Mouse (Mus musculus): Measurements from ENCODE around the gene Pygo2. TPM values are rescaled to one million over a fixed set of nuclear protein-coding genes. Genes with fewer than 3 reads are reported as not detected.
A peak's percentile ranks its signal among the peaks of the same experiment; 100 is the strongest.

The Pygo2 gene
- polyA plus RNA-seq, 1 experiment from 2014 or later = 33.3 TPM

GRCm38 (mm10) chr3:89458372-89458964 lies 28.5 kb downstream of the Pygo2 start:
- H3K27ac ChIP-seq (ENCODE audit: low read length) = peak overlapping the region; percentile 64
- ATAC-seq (ENCODE audit: low read depth) = peak; percentile 72
- peak overlapping the region; percentile 71 for H3K9ac ChIP-seq (ENCODE audit: low read length)
- H3K4me1 ChIP-seq (replicated peaks; ENCODE audit: control insufficient read depth, insufficient read depth, low read length) = peaks cover 11% of the 10 kb centered on the region
- 25% methylated on average over 13 of the region's 13 CpGs for WGBS
- H3K4me3 ChIP-seq (ENCODE audit: low read length) = peak overlapping the region; percentile 61
- no peaks in the 10 kb centered on the region for H3K36me3 ChIP-seq (ENCODE audit: control insufficient read depth, insufficient read depth, low read length)
- H3K4me2 ChIP-seq (ENCODE audit: low read depth, low read length) = peak overlapping the region; percentile 77
- no peaks in the 10 kb centered on the region for H3K27me3 ChIP-seq (ENCODE audit: control insufficient read depth, insufficient read depth, low read depth, low read length)
- no peaks in the 10 kb centered on the region for H3K9me3 ChIP-seq (ENCODE audit: control insufficient read depth, low read length)

- no peaks in the 10 kb centered on the region for H3K9me3 ChIP-seq (ENCODE audit: control insufficient read depth, low read length)
- no peaks in the 10 kb centered on the region for H3K27me3 ChIP-seq (ENCODE audit: control insufficient read depth, insufficient read depth, low read depth, low read length)
- WGBS = 1% methylated on average over 33 of the region's 36 CpGs
- H3K9ac ChIP-seq (ENCODE audit: low read length) = peak overlapping the region; percentile 71
- peak; percentile 91 for ATAC-seq (ENCODE audit: low read depth)
- peak overlapping the region; percentile 61 for H3K4me3 ChIP-seq (ENCODE audit: low read length)
- H3K4me1 ChIP-seq (replicated peaks; ENCODE audit: control insufficient read depth, insufficient read depth, low read length) = peaks cover 11% of the 10 kb centered on the region
- peak overlapping the region; percentile 79 for H3K27ac ChIP-seq (ENCODE audit: low read length)
- no peaks in the 10 kb centered on the region for H3K36me3 ChIP-seq (ENCODE audit: control insufficient read depth, insufficient read depth, low read length)
- peak overlapping the region; percentile 77 for H3K4me2 ChIP-seq (ENCODE audit: low read depth, low read length)
Observed at GRCm38 (mm10) chr3:89458965-89459807, 29.2 kb downstream of the Pygo2 start.

GRCm38 (mm10) chr3:89468268-89468667 lies 38.3 kb downstream of the Pygo2 start:
- ATAC-seq (ENCODE audit: low read depth) = no peak
- 59% methylated on average over 4 of the region's 4 CpGs for WGBS
- H3K9me3 ChIP-seq (ENCODE audit: control insufficient read depth, low read length) = no peaks in the 10 kb centered on the region

GRCm38 (mm10) chr3:89472280-89472679 lies 42.3 kb downstream of the Pygo2 start:
- H3K4me1 ChIP-seq (replicated peaks; ENCODE audit: control insufficient read depth, insufficient read depth, low read length) = peaks cover 2% of the 10 kb centered on the region; the same call in 1 of the 2 replicates
- H3K9ac ChIP-seq (ENCODE audit: low read length) = no peak overlapping the region
- H3K27ac ChIP-seq (ENCODE audit: low read length) = no peak overlapping the region
- WGBS = 73% methylated on average over 7 of the region's 7 CpGs
- H3K4me2 ChIP-seq (ENCODE audit: low read depth, low read length) = no peak overlapping the region
- no peak for ATAC-seq (ENCODE audit: low read depth)
- no peaks in the 10 kb centered on the region for H3K27me3 ChIP-seq (ENCODE audit: control insufficient read depth, insufficient read depth, low read depth, low read length)
- no peak overlapping the region for H3K4me3 ChIP-seq (ENCODE audit: low read length)
- 0 out of 2 replicates have a peak, but pooled peaks cover 2% of the 10 kb centered on the region for H3K36me3 ChIP-seq (ENCODE audit: control insufficient read depth, insufficient read depth, low read length)
- no peaks in the 10 kb centered on the region for H3K9me3 ChIP-seq (ENCODE audit: control insufficient read depth, low read length)

More at GRCm38 (mm10) chr3:89468268-89468667, 38.3 kb downstream of the Pygo2 start:
- no peak overlapping the region for H3K9ac ChIP-seq (ENCODE audit: low read length)
- H3K36me3 ChIP-seq (ENCODE audit: control insufficient read depth, insufficient read depth, low read length) = 0 out of 2 replicates have a peak, but pooled peaks cover 2% of the 10 kb centered on the region
- H3K4me3 ChIP-seq (ENCODE audit: low read length) = no peak overlapping the region
- no peak overlapping the region for H3K4me2 ChIP-seq (ENCODE audit: low read depth, low read length)
- no peaks in the 10 kb centered on the region for H3K27me3 ChIP-seq (ENCODE audit: control insufficient read depth, insufficient read depth, low read depth, low read length)
- peaks cover 2% of the 10 kb centered on the region; the same call in 1 of the 2 replicates for H3K4me1 ChIP-seq (replicated peaks; ENCODE audit: control insufficient read depth, insufficient read depth, low read length)
- no peak overlapping the region for H3K27ac ChIP-seq (ENCODE audit: low read length)

GRCm38 (mm10) chr3:89473838-89474237 lies 43.8 kb downstream of the Pygo2 start:
- H3K9me3 ChIP-seq (ENCODE audit: control insufficient read depth, low read length) = no peaks in the 10 kb centered on the region
- H3K4me3 ChIP-seq (ENCODE audit: low read length) = no peak overlapping the region
- no peaks in the 10 kb centered on the region for H3K27me3 ChIP-seq (ENCODE audit: control insufficient read depth, insufficient read depth, low read depth, low read length)
- H3K4me2 ChIP-seq (ENCODE audit: low read depth, low read length) = no peak overlapping the region
- no peak overlapping the region for H3K9ac ChIP-seq (ENCODE audit: low read length)
- no peak for ATAC-seq (ENCODE audit: low read depth)
- H3K36me3 ChIP-seq (ENCODE audit: control insufficient read depth, insufficient read depth, low read length) = no peaks in the 10 kb centered on the region
- H3K4me1 ChIP-seq (replicated peaks; ENCODE audit: control insufficient read depth, insufficient read depth, low read length) = peaks cover 2% of the 10 kb centered on the region; the same call in 1 of the 2 replicates
- no peak overlapping the region for H3K27ac ChIP-seq (ENCODE audit: low read length)
- WGBS = 64% methylated on average over 6 of the region's 6 CpGs

- H3K4me2 ChIP-seq (ENCODE audit: low read depth, low read length) = no peak overlapping the region
- no peaks in the 10 kb centered on the region for H3K27me3 ChIP-seq (ENCODE audit: control insufficient read depth, insufficient read depth, low read depth, low read length)
- no peaks in the 10 kb centered on the region for H3K4me1 ChIP-seq (replicated peaks; ENCODE audit: control insufficient read depth, insufficient read depth, low read length)
- no peak overlapping the region for H3K27ac ChIP-seq (ENCODE audit: low read length)
- no peak overlapping the region for H3K9ac ChIP-seq (ENCODE audit: low read length)
- 66% methylated on average over 6 of the region's 6 CpGs for WGBS
- no peak for ATAC-seq (ENCODE audit: low read depth)
- no peak overlapping the region for H3K4me3 ChIP-seq (ENCODE audit: low read length)
- H3K36me3 ChIP-seq (ENCODE audit: control insufficient read depth, insufficient read depth, low read length) = no peaks in the 10 kb centered on the region
- H3K9me3 ChIP-seq (ENCODE audit: control insufficient read depth, low read length) = no peaks in the 10 kb centered on the region
Observed at GRCm38 (mm10) chr3:89479055-89479454, 49.0 kb downstream of the Pygo2 start.

GRCm38 (mm10) chr3:89481488-89481887 lies 51.5 kb downstream of the Pygo2 start:
- Histone ChIP-seq H3K9ac (ENCODE audit: low read length) (no peak overlapping the region), H3K4me3 (ENCODE audit: low read length) (no peak overlapping the region), H3K36me3 (ENCODE audit: control insufficient read depth, insufficient read depth, low read length) (no peaks in the 10 kb centered on the region), H3K9me3 (ENCODE audit: control insufficient read depth, low read length) (no peaks in the 10 kb centered on the region), H3K4me2 (ENCODE audit: low read depth, low read length) (no peak overlapping the region), H3K27ac (ENCODE audit: low read length) (no peak overlapping the region), H3K27me3 (ENCODE audit: control insufficient read depth, insufficient read depth, low read depth, low read length) (no peaks in the 10 kb centered on the region; the same call in 1 of the 2 replicates), H3K4me1 (replicated peaks; ENCODE audit: control insufficient read depth, insufficient read depth, low read length) (peaks cover 4% of the 10 kb centered on the region; the same call in 1 of the 2 replicates)
- ATAC-seq (ENCODE audit: low read depth) = no peak
- 40% methylated on average over 2 of the region's 2 CpGs for WGBS

- H3K9ac ChIP-seq (ENCODE audit: low read length) = no peak overlapping the region
- WGBS = 81% methylated on average over 5 of the region's 5 CpGs
- H3K4me3 ChIP-seq (ENCODE audit: low read length) = no peak overlapping the region
- no peaks in the 10 kb centered on the region for H3K36me3 ChIP-seq (ENCODE audit: control insufficient read depth, insufficient read depth, low read length)
- no peak overlapping the region for H3K27ac ChIP-seq (ENCODE audit: low read length)
- H3K4me2 ChIP-seq (ENCODE audit: low read depth, low read length) = no peak overlapping the region
- peaks cover 4% of the 10 kb centered on the region for H3K27me3 ChIP-seq (ENCODE audit: control insufficient read depth, insufficient read depth, low read depth, low read length)
- no peaks in the 10 kb centered on the region for H3K9me3 ChIP-seq (ENCODE audit: control insufficient read depth, low read length)
- no peak for ATAC-seq (ENCODE audit: low read depth)
- H3K4me1 ChIP-seq (replicated peaks; ENCODE audit: control insufficient read depth, insufficient read depth, low read length) = peaks cover 4% of the 10 kb centered on the region; the same call in 1 of the 2 replicates
Observed at GRCm38 (mm10) chr3:89482249-89482648, 52.2 kb downstream of the Pygo2 start.

Data from lung, embryonic 16.5 days (tissue).